Mouse (Mus musculus) neural tube, embryonic 13.5 days (tissue): Measurements from ENCODE around the gene Arhgap8. TPM values are rescaled to one million over a fixed set of nuclear protein-coding genes. Genes with fewer than 3 reads are reported as not detected.

Experiments used
- ATAC-seq: fragments of 200-750 bp; cut with Nextera tagmentation; 2 replicates; pipeline ENCODE4 v1.8.0; 2017; ENCODE audit warnings: low read depth, mild to moderate bottlenecking, moderate TSS enrichment, moderate library complexity
- H3K27ac ChIP-seq: fragments of 300-500 bp; sonication (generic); replicated peaks from 2 replicates; pipeline ENCODE4 v1.5.1; 2015; ENCODE audit warnings: moderate library complexity, mild to moderate bottlenecking, inconsistent platforms
- H3K27me3 ChIP-seq: fragments of 300-500 bp; sonication (generic); 2 replicates; pipeline ENCODE4 v1.6.1; 2015; ENCODE audit warnings: mild to moderate bottlenecking, inconsistent platforms
- H3K36me3 ChIP-seq: fragments of 300-500 bp; sonication (generic); 2 replicates; pipeline ENCODE4 v1.6.1; 2015; ENCODE audit warnings: mild to moderate bottlenecking, inconsistent platforms
- H3K4me1 ChIP-seq: fragments of 300-500 bp; sonication (generic); replicated peaks from 2 replicates; pipeline ENCODE4 v1.6.1; 2015; ENCODE audit warnings: inconsistent platforms
- H3K4me2 ChIP-seq: fragments of 300-500 bp; sonication (generic); 2 replicates; pipeline ENCODE4 v1.6.1; 2015; ENCODE audit warnings: inconsistent platforms, mild to moderate bottlenecking, moderate library complexity
- H3K4me3 ChIP-seq: fragments of 300-500 bp; sonication (generic); 2 replicates; pipeline ENCODE4 v1.5.1; 2015; ENCODE audit warnings: mild to moderate bottlenecking, inconsistent platforms
- H3K9ac ChIP-seq: fragments of 300-500 bp; sonication (generic); 2 replicates; pipeline ENCODE4 v1.6.1; 2015; ENCODE audit warnings: moderate library complexity, mild to moderate bottlenecking, inconsistent platforms
- H3K9me3 ChIP-seq: fragments of 300-500 bp; sonication (generic); 2 replicates; pipeline ENCODE4 v1.6.1; 2016; ENCODE audit warnings: inconsistent platforms
- WGBS: fragments of 180-500 bp; shearing (Covaris S2); methylation state at CpG from one replicate; pipeline ENCODE4 v1.1.7; 2015; 5-methylcytosine and 5-hydroxymethylcytosine counted together
- polyA plus RNA-seq: library from polyadenylated mRNA; unstranded; fragments of >200 nt; fragmentation: Nextera tagmentation; extraction: Ambion mirVana; gene quantifications from 2 replicates; pipeline ENCODE4 v1.2.1, GENCODE M21; 2015

The Arhgap8 gene
- polyA plus RNA-seq, 1 experiment from 2014 or later, result 2.2 TPM

DNA sequence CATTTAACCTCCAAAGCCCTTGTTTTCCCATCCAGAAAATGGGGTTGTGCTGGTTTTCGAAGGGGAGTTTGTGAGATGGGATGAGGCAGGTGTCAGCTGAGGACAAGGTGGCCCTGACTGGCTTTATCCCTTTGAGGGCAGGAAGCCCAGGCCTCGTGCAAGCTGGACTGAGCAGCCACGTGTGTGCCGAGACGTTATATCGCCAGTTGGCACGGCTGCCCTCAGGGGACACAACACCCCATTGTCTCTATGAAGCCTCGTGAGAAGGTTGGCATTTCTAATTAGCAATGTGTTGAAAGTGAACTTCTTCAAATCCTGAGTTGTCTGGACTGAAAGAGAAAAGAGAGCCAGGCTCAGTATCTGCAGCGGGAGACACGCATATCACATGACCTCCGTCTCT, 98.4 kb downstream of the Arhgap8 start:
- peaks cover 8% of the 10 kb centered on the region for H3K36me3 ChIP-seq
- H3K4me1 ChIP-seq, result peaks cover 78% of the 10 kb centered on the region
- no peak overlapping the region for H3K4me2 ChIP-seq
- no peaks in the 10 kb centered on the region for H3K9me3 ChIP-seq
- H3K4me3 ChIP-seq, result no peak overlapping the region
- no peak for ATAC-seq
- H3K27me3 ChIP-seq, result no peaks in the 10 kb centered on the region
- 56% methylated on average over 11 of the region's 11 CpGs for WGBS
- peak overlapping the region; percentile 38; the same call in 1 of the 2 replicates for H3K27ac ChIP-seq
- no peak overlapping the region for H3K9ac ChIP-seq

DNA sequence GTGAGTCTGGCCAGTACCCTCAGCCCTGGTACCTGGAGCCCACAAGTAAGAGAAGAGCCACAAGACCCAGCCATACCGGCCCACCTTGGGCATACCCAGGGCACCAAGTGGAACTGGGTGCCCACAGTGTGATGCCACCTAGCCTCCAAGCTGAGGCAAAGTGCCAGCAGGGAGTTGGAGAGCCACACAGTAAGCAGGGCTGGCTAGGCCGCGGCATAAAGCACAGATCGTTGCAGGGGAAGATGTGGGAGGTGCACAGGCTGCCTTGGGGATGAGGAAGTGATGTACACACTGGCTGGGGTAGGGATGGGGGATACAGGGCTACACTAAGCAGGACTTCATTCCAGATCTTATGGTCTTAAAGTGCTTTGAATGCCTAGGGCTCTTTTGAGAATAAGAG, 101.0 kb downstream of the Arhgap8 start:
- no peaks in the 10 kb centered on the region for H3K9me3 ChIP-seq
- ATAC-seq, result no peak
- WGBS, result 86% methylated on average over 4 of the region's 4 CpGs
- H3K27me3 ChIP-seq, result no peaks in the 10 kb centered on the region
- H3K4me3 ChIP-seq, result no peak overlapping the region
- no peak overlapping the region for H3K9ac ChIP-seq
- no peak overlapping the region for H3K27ac ChIP-seq
- H3K4me1 ChIP-seq, result peaks cover 53% of the 10 kb centered on the region
- no peak overlapping the region for H3K4me2 ChIP-seq
- peaks cover 8% of the 10 kb centered on the region for H3K36me3 ChIP-seq

Other genes with a start within 250 kb of the Arhgap8 start
- 46.1 and 49.7 TPM in 2 replicates for gene Rtl6, start 162.2 kb upstream of the Arhgap8 start, polyA plus RNA-seq
- gene Prr5, start 50.4 kb upstream of the Arhgap8 start, polyA plus RNA-seq, result 21.9 and 24.2 TPM in 2 replicates
- gene Phf21b, start 136.0 kb downstream of the Arhgap8 start, polyA plus RNA-seq, result 11.5 and 12.6 TPM in 2 replicates
- 0.87 and 0.88 TPM in 2 replicates for gene Gm29666, start 200.0 kb downstream of the Arhgap8 start, polyA plus RNA-seq
- 27.4 and 30.7 TPM in 2 replicates for gene Nup50, start 203.4 kb downstream of the Arhgap8 start, polyA plus RNA-seq